Mouse (Mus musculus): Measurements from ENCODE around the gene Dlgap4. TPM values are rescaled to one million over a fixed set of nuclear protein-coding genes. Genes with fewer than 3 reads are reported as not detected.

Dlgap4 gene
- polyA plus RNA-seq, 1 experiment = 205 TPM

- no peak overlapping the region for H3K4me3 ChIP-seq (ENCODE audit: insufficient read depth, low read length)
- no peak for TF ChIP-seq CTCF (IDR thresholded peaks at IDR 0.05; ENCODE audit: extremely low read depth, insufficient read depth, low read length)
- H3K4me1 ChIP-seq (ENCODE audit: control insufficient read depth, insufficient read depth, low read length) = peaks cover 21% of the 10 kb centered on the region
- H3K27ac ChIP-seq (ENCODE audit: insufficient read depth, low read length) = no peak overlapping the region
These were observed 64.6 kb downstream of the Dlgap4 start for GRCm38 (mm10) chr2:156678112-156678511.

GRCm38 (mm10) chr2:156682965-156683364, 69.5 kb downstream of the Dlgap4 start:
- no peak for TF ChIP-seq POLR2A (IDR thresholded peaks at IDR 0.05; ENCODE audit: extremely low read depth, insufficient read depth, low read length)
- TF ChIP-seq CTCF (IDR thresholded peaks at IDR 0.05; ENCODE audit: extremely low read depth, insufficient read depth, low read length) = no peak
- Histone ChIP-seq H3K4me1 (ENCODE audit: control insufficient read depth, insufficient read depth, low read length) (peaks cover 15% of the 10 kb centered on the region), H3K27ac (ENCODE audit: insufficient read depth, low read length) (no peak overlapping the region), H3K4me3 (ENCODE audit: insufficient read depth, low read length) (no peak overlapping the region)

GRCm38 (mm10) chr2:156685999-156686398, 72.5 kb downstream of the Dlgap4 start:
- no peak overlapping the region for H3K4me3 ChIP-seq (ENCODE audit: insufficient read depth, low read length)
- no peak overlapping the region for H3K27ac ChIP-seq (ENCODE audit: insufficient read depth, low read length)
- TF ChIP-seq CTCF (IDR thresholded peaks at IDR 0.05; ENCODE audit: extremely low read depth, insufficient read depth, low read length) (no peak), POLR2A (IDR thresholded peaks at IDR 0.05; ENCODE audit: extremely low read depth, insufficient read depth, low read length) (no peak)

GRCm38 (mm10) chr2:156686754-156687153, 73.2 kb downstream of the Dlgap4 start:
- peaks cover 7% of the 10 kb centered on the region for H3K4me1 ChIP-seq (ENCODE audit: control insufficient read depth, insufficient read depth, low read length)
- no peak overlapping the region for H3K4me3 ChIP-seq (ENCODE audit: insufficient read depth, low read length)
- TF ChIP-seq POLR2A (IDR thresholded peaks at IDR 0.05; ENCODE audit: extremely low read depth, insufficient read depth, low read length) (no peak), CTCF (IDR thresholded peaks at IDR 0.05; ENCODE audit: extremely low read depth, insufficient read depth, low read length) (no peak)
- H3K27ac ChIP-seq (ENCODE audit: insufficient read depth, low read length) = 0 out of 2 replicates have a peak overlapping the region, but pooled peaks have one; percentile 8

More at GRCm38 (mm10) chr2:156685999-156686398, 72.5 kb downstream of the Dlgap4 start:
- peaks cover 8% of the 10 kb centered on the region for H3K4me1 ChIP-seq (ENCODE audit: control insufficient read depth, insufficient read depth, low read length)

GRCm38 (mm10) chr2:156688604-156689003, 75.1 kb downstream of the Dlgap4 start:
- TF ChIP-seq POLR2A (IDR thresholded peaks at IDR 0.05; ENCODE audit: extremely low read depth, insufficient read depth, low read length) = no peak
- TF ChIP-seq CTCF (IDR thresholded peaks at IDR 0.05; ENCODE audit: extremely low read depth, insufficient read depth, low read length) = no peak
- Histone ChIP-seq H3K4me1 (ENCODE audit: control insufficient read depth, insufficient read depth, low read length) (peaks cover 1% of the 10 kb centered on the region), H3K27ac (ENCODE audit: insufficient read depth, low read length) (no peak overlapping the region), H3K4me3 (ENCODE audit: insufficient read depth, low read length) (no peak overlapping the region)

- Histone ChIP-seq H3K4me1 (ENCODE audit: control insufficient read depth, insufficient read depth, low read length) (peaks cover 1% of the 10 kb centered on the region), H3K27ac (ENCODE audit: insufficient read depth, low read length) (no peak overlapping the region), H3K4me3 (ENCODE audit: insufficient read depth, low read length) (no peak overlapping the region)
- no peak for TF ChIP-seq POLR2A (IDR thresholded peaks at IDR 0.05; ENCODE audit: extremely low read depth, insufficient read depth, low read length)
- no peak for TF ChIP-seq CTCF (IDR thresholded peaks at IDR 0.05; ENCODE audit: extremely low read depth, insufficient read depth, low read length)
These were observed 77.3 kb downstream of the Dlgap4 start for GRCm38 (mm10) chr2:156690833-156691232.

GRCm38 (mm10) chr2:156691746-156692145, 78.2 kb downstream of the Dlgap4 start:
- no peak for TF ChIP-seq POLR2A (IDR thresholded peaks at IDR 0.05; ENCODE audit: extremely low read depth, insufficient read depth, low read length)
- no peak for TF ChIP-seq CTCF (IDR thresholded peaks at IDR 0.05; ENCODE audit: extremely low read depth, insufficient read depth, low read length)
- H3K4me1 ChIP-seq (ENCODE audit: control insufficient read depth, insufficient read depth, low read length) = peaks cover 3% of the 10 kb centered on the region; the same call in 1 of the 2 replicates
- H3K4me3 ChIP-seq (ENCODE audit: insufficient read depth, low read length) = no peak overlapping the region
- no peak overlapping the region for H3K27ac ChIP-seq (ENCODE audit: insufficient read depth, low read length)

GRCm38 (mm10) chr2:156693241-156693807, 79.8 kb downstream of the Dlgap4 start:
- peaks cover 5% of the 10 kb centered on the region; the same call in 1 of the 2 replicates for H3K4me1 ChIP-seq (ENCODE audit: control insufficient read depth, insufficient read depth, low read length)
- H3K27ac ChIP-seq (ENCODE audit: insufficient read depth, low read length) = no peak overlapping the region
- TF ChIP-seq POLR2A (IDR thresholded peaks at IDR 0.05; ENCODE audit: extremely low read depth, insufficient read depth, low read length) (no peak), CTCF (IDR thresholded peaks at IDR 0.05; ENCODE audit: extremely low read depth, insufficient read depth, low read length) (no peak)
- no peak overlapping the region for H3K4me3 ChIP-seq (ENCODE audit: insufficient read depth, low read length)

GRCm38 (mm10) chr2:156697261-156697660, 83.8 kb downstream of the Dlgap4 start:
- H3K27ac ChIP-seq (ENCODE audit: insufficient read depth, low read length) = no peak overlapping the region
- no peak overlapping the region for H3K4me3 ChIP-seq (ENCODE audit: insufficient read depth, low read length)
- H3K4me1 ChIP-seq (ENCODE audit: control insufficient read depth, insufficient read depth, low read length) = peaks cover 5% of the 10 kb centered on the region; the same call in 1 of the 2 replicates
- TF ChIP-seq POLR2A (IDR thresholded peaks at IDR 0.05; ENCODE audit: extremely low read depth, insufficient read depth, low read length) (no peak), CTCF (IDR thresholded peaks at IDR 0.05; ENCODE audit: extremely low read depth, insufficient read depth, low read length) (no peak)

GRCm38 (mm10) chr2:156698168-156698567, 84.7 kb downstream of the Dlgap4 start:
- Histone ChIP-seq H3K4me1 (ENCODE audit: control insufficient read depth, insufficient read depth, low read length) (peaks cover 5% of the 10 kb centered on the region; the same call in 1 of the 2 replicates), H3K4me3 (ENCODE audit: insufficient read depth, low read length) (no peak overlapping the region), H3K27ac (ENCODE audit: insufficient read depth, low read length) (no peak overlapping the region)
- no peak for TF ChIP-seq CTCF (IDR thresholded peaks at IDR 0.05; ENCODE audit: extremely low read depth, insufficient read depth, low read length)
- TF ChIP-seq POLR2A (IDR thresholded peaks at IDR 0.05; ENCODE audit: extremely low read depth, insufficient read depth, low read length) = no peak
